Mouse (Mus musculus) hematopoietic stem cell, adult 5-6 weeks (primary cell): ENCODE data around the gene Nodal. TPM values are rescaled to one million over a fixed set of nuclear protein-coding genes. Genes with fewer than 3 reads are reported as not detected.

ENCODE experiments used
- ATAC-seq, 2 experiments: fragments of 125-278 bp in 1 of 2; replicated peaks in 1 of 2; 2 replicates each; pipeline ENCODE4 v1.8.0; 2016 to 2017; ENCODE audit warnings: inconsistent platforms in 2 of 2, mild to moderate bottlenecking in 2 of 2, moderate number of reproducible peaks in 2 of 2, low read depth in 1 of 2, moderate TSS enrichment in 1 of 2; ENCODE audit not compliant: low FRiP score in 2 of 2, poor library complexity in 2 of 2, severe bottlenecking in 2 of 2, insufficient read depth in 1 of 2, low TSS enrichment in 1 of 2
- total RNA-seq: library from RNA; stranded (forward); fragments of 172-1452, 232-1000 nt; gene quantifications from 2 replicates; pipeline ENCODE4 v1.2.3, GENCODE M21; 2017

Nodal gene
- total RNA-seq, 1 experiment from 2014 or later, result not detected

DNA sequence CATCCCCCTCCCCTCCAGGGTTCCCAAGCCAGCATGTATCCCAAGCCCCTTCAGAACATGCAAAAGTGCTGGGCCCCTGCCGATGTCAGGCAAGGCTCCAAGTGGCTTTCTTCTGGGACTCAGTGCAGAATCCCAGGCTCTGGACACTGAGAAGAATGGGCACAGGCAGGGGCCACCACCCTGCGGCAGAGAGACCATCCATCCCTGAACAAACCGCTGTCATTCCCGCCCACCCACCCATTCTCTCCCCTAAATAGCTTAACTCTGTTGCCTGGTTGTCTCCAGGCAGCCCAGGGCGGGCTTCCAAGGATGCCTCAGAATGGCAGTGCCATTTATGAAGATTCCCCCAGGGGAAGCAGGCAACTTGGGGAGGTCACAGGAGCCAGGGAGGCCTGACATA lies 28.8 kb upstream of the Nodal start:
- ATAC-seq, result no peak

DNA sequence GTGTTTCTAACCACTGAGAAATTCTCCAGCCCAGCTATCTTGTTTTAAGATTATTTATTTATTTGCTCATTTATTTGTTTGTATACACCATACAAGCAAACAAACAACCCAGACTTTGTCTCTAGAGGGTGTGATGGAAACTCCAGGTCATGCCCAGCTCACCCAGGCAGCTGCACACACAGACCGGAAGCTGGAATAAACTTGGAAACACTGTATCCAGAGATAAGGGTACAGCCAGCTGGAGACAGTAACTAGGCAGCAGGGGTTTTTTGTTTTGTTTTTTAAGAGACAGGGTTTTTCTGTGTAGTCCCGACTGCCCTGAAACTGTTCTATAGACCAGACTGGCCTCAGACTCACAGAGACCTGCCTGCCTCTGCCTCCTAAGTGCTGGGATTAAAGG lies 27.6 kb upstream of the Nodal start:
- ATAC-seq, result no peak

DNA sequence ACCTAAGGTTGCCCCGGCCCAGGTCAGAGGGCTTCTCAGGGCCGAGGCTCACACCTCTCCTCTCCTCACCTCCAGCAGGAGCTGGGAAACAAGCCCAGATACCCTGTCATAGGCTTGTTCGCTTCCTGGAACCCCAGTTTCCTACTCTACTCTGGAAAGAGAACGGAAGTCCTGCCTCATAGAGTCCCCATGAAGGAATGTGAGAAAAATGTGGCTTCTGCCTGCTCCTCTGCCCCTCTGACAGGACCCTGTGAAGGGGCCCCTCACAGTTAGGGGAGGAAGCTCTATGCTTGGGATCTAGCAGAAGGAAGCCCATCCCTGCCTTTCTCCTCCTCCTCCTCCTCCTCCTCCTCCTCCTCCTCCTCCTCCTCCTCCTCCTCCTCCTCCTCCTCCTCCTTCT lies 25.2 kb upstream of the Nodal start:
- no peak for ATAC-seq

DNA sequence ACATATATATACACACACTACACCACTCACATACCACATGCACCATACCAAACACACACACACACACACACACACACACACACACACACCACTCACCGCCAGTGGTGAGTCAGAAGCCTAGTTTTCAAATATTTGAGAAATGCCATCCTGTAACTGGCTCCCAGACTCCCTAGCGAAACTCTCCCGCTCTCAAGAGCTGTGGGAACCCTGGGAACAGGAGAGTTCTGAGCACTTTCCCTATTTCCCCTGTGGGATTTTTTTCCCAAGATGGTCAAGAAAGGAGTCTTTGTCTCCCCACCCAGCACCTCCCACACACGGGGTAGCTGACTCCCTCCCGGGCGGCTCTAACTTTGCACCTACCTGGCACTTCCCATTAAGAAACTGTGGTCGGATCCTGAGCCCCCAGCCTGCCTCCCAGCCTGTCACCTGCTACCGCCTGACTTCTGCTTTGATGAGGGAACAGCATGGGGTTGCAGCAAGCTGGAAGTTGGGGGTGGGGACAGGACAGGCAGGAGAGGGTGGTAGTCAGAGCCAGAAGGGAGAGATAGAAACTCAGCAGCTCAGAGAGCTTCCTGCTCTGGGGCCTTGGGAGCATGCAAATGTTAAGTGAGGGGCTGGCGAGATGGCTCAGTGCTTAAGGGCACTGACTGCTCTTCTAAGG lies 23.2 kb upstream of the Nodal start:
- peak; percentile 37 to 63; a peak in 2 of 4 replicates for ATAC-seq

DNA sequence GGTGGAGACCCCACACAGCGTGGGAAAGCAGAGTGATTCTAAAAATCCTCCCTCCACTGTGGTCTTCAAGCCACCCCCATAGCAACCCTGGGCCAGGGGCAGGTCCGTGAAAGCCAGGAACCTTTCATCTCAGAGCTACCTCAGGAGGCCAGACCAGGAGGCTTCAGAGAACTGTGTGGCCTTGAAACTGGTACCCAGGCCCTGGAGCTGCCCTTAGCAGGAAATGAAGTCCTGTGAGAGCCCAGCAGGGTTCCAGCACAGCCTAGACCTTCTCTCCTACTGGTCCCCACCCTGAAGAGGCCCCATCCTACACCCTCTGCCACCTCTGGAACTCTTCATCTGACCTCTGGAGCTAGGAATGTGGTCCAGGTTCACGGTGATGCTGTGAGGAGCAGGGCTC lies 19.6 kb upstream of the Nodal start:
- ATAC-seq, result no peak

DNA sequence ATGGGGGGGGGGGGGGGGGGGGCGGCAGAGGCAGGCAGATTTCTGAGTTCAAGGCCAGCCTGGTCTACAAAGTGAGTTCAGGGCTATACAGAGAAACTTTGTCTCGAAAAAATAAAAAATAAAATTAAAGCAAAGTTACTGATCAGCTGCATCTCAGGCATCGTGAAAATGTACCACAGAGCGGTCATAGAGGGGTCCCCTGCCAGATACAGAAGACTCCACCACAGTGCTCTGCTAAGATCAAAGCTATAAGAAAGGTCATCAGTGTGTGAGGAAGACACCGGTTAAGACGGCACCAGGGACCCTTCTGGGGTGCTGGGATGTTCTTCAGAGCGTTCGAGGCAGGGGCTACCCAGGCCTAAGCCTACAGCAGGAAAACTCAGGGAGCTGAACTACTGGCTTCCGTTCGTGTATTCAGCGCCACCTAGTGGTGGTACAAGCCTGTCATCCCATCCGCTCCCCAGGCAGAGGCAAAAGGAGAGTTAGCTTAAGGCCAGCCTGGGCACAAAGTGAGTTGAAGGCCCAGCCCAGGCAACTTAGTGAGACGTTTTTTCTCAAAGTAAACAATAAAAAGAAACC lies 18.5 kb upstream of the Nodal start:
- peak; percentile 85 to 88 for ATAC-seq

DNA sequence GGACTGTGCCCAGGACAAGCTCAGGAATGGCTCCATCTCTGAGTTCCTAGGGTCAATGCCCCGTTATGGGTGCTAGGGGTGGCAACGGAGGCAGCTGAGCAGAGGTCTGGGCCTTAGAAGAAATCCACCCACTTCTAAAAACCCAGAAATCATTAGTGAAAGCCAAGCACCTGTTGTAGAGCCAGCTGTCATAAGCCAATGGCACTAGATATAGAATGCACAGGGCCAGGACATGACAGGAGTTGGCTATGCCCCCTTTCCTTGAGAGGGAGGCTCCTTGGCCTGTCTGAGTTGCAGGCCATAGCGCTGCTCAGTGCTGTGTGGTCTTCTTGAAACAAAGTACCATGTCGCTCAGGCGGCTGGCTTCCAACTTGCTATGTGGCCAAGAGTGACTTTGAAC lies 17.4 kb upstream of the Nodal start:
- no peak for ATAC-seq

DNA sequence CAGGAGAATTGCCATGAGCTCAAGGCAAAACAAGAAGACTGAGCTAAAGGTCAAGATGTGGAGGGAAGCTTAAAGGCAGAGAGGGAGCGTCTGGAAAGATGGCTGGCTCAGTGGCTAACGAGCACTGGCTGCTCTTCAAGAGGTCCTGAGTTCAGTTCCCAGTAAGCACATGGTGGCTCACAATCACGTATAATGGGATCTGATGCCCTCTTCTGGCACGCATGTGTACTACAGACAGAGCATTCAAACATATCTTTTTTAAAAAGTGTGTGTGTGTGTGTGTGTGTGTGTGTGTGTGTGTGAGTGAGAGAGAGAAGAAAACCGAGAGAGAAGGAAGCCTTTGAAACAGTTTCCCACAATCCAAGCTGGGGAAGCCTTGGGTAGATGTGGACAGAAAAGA lies 15.3 kb upstream of the Nodal start:
- ATAC-seq, result no peak

DNA sequence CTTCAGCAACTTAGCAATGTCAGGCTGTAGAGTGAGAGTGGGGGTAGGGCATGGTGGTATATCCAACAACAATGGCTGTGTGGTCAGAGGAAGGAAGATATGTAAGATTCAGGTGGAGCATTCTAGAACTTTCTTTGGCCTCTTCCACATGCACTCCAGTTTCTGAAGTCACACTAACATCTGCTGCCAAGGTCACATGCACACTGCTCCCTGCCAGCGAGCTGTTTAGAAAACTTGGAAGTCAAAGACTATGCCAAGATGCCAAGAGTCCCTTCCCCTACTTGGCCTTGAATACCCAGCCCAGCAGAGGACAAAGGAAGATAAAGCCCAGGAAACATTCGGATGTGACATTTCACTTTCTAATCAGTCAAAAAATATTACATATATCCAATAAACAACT lies 14.9 kb upstream of the Nodal start:
- no peak for ATAC-seq

DNA sequence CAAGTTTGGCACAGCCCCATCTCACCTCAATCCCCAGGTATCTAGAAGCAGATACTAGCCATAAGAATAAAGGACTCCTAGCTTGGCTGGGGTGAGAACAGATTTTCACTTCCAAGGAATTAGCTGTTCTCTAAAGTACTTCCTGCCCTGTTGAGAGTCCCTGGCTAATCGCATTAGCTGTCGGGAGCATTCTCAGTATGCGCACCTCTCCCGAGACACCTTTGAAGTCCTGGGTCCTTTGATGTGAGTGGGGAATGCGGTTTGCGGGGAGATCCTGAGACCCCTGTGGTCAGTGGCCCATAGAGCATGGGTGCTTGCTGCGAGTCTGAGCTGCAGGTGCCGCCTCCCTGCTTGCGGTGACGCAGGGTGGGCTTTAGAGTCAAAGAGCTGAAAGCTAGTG lies 11.8 kb upstream of the Nodal start:
- ATAC-seq, result no peak

DNA sequence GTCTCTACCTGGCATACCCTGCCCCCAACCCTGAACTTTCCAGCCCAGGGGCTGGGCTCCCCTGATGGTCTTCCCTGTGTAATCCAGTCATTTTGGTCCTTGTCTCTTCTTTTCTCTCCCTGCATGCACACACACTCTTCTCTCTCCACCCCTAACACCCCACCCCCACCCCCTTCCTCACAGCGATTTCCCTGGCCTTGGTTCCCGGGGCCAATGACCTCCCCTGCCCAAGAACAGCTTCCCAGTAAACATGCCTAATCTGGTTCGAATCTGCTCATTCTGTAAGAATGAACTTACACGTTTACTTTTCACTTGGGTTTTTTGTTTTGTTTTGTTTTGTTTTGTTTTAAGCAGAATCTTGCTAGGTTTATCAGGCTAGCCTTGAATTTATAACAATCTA lies 8.0 kb upstream of the Nodal start:
- ATAC-seq, result no peak

DNA sequence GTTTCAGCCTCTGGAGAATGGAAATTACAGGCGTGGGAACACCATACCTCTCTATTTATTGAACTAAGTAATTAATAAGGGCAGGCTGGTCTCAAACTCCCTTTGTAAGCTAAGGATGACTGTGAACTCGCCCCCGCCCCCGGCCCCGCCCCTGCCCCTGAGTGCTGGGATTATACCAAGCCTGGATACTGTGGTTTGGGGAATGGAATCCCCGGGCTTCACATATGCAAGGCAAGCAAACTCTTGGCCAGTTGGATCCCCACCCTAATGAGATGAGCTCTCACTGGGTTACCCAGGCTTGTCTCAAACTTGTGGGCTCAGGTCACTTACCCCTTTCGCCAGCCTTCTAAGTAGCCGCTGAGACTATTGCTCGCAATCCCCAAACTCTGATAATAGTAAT lies 7.6 kb upstream of the Nodal start:
- no peak for ATAC-seq

DNA sequence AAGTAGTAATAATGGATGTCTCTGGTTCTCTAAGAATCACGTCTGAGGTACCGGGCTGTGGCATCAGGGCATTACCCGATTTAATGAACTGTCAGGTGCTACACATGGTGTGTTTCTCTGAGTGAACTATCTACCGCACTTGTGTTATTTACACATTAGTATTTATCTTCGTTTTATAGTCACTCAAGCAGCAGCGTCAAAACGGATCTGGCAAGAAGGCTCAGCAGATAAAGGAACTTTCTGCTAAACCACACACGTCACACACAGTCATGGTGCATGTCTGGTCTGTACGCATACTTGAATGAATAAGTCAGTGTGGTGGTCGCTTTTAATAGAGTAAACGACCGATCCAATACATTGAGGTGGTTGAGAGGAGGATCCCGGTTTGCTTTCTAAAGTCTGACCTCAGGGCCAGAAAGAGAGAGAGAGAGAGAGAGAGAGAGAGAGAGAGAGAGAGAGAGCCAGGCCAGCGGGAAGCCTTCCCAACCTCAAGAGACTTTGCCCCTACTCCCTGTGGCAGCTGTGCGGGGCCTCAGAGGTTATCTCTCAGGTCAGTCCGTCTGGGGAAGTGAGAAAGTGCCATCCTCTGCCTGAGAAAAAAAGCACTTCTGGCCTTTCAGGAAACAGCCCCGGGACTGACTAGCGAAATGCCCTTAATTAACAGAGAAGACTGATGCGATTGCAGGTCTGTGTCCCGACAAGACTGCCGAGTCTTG lies 4.7 kb upstream of the Nodal start:
- peak; percentile 45 to 54; a peak in 2 of 4 replicates for ATAC-seq

DNA sequence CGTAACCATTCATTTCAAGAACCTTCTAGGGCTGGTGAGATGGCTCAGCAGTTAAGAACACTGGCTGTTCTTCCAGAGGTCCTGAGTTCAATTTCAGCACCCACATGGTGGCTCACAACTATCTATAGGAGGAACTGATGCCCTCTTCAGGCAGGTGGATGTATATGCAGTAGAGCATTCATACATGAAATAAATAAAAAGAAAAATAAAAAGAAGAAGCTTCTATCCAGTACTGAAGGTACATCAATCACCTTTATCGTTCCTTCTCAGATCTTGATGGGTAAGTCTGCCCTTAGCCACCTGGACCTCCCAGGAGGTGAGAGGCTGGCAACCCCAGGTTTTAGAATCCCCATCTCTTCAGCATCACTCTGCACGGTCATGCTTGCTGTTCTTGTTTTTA lies 2.5 kb upstream of the Nodal start:
- no peak for ATAC-seq

DNA sequence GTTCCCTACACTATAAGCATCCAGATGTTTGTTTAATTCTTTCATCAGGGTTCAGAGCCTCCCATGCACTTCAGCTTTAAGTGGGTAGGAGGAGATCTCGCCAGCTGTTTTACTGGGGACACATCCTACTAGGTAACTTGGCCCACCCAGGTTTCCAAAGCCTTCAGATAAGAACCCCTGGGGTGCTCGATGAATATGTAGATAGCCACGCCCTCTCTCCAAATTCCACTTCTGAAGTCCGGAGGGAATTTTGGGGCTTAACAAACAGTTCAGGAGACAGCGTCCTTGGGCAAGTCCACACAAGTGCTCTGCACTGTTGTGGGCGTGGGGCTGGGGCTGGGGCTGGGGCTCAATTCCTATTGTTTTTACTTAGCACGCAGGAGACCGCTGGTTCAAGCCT lies 1.9 kb upstream of the Nodal start:
- no peak for ATAC-seq

DNA sequence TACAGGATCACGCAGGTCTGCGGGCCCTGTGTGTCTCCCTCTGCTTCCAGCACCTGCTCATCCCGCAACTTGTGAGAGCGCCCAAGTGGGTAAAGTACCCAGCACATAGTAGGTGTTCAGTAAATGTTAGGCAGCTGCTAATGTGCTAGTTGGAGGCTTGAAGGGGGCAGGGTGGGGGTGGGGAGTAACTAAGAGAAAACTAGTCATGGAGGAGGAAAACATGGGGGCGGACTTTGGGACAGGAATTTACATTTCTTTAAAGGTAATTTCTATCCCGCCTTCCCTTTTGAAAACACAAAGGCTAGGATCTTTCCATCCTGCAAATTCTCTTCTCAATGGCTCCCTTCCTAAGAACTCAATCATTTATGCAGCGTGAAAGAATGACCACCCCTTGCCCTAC lies 1.2 kb upstream of the Nodal start:
- ATAC-seq, result no peak

DNA sequence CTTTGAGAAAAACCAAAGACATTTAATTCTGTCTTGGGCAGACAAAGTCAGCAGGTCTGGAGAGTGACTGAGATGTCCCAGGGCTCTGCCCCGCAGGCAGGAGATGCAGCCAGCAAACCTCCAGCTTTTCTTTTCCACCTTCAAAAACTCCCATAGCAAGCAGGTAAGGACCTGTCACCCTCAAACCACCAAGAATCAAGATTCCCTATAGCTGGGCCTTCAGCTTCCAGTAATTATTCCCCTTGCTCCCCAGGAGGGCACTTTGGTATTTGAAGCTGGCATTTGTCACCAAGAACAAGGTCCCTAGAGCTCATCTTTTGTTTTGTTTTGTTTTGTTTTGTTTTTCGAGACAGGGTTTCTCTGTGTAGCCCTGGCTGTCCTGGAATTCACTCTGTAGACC lies 726 bp upstream of the Nodal start:
- no peak for ATAC-seq

DNA sequence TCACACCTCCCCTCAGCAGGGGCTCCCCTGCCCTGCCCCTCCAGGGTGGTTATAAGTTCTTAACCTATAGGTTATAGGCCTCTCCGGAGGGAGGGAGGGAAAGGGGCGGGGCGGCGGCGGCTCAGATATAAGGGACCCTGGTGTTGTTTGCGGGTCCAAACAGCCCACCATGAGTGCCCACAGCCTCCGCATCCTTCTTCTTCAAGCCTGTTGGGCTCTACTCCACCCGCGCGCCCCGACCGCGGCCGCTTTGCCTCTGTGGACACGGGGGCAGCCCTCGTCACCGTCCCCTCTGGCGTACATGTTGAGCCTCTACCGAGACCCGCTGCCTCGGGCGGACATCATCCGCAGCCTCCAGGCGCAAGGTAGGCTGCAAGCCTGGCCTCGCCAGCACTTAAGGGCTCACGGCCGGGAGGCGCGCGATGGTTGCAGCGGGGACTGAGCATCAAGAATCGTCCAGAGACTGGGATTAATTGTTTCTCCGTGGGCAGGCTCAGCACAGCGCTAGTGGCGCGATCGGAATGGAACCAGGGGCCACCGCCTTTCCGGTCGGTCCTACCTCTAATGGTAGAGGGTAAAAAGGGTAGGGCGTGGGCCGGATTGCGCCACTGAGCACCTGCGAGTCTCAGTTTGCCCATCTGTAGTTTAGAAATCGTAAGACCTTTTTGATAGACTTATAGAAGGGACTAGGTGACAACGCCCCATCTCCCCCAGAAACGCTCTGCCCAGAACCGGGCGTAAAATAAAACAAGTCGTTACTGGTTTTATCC lies 544 bp downstream of the Nodal start:
- 0 out of 4 replicates have a peak, but pooled peaks of 1 of the 2 experiments have one; percentile 31 for ATAC-seq
